Mouse (Mus musculus) hindbrain, embryonic 15.5 days (tissue): Measurements from ENCODE around the gene Ptpn11. TPM values are rescaled to one million over a fixed set of nuclear protein-coding genes. Genes with fewer than 3 reads are reported as not detected.
"Not testable (repeated sequence)": the region's sequence is repeated elsewhere in the genome, so short reads cannot be mapped to it uniquely, and the experiment has no call there.

ENCODE experiments used
- ATAC-seq: fragments of 200-750 bp; cut with Nextera tagmentation; 2 replicates; pipeline ENCODE4 v1.8.0; 2017; ENCODE audit warnings: low read depth, moderate number of reproducible peaks, moderate TSS enrichment; ENCODE audit not compliant: low FRiP score
- H3K27ac ChIP-seq: fragments of 300-500 bp; sonication (generic); replicated peaks from 2 replicates; pipeline ENCODE4 v1.5.1; 2015; ENCODE audit warnings: mild to moderate bottlenecking, inconsistent platforms
- H3K27me3 ChIP-seq: fragments of 300-500 bp; sonication (generic); 2 replicates; pipeline ENCODE4 v1.6.1; 2015; ENCODE audit warnings: control low read depth, inconsistent platforms
- H3K36me3 ChIP-seq: fragments of 300-500 bp; sonication (generic); 2 replicates; pipeline ENCODE4 v1.6.1; 2015; ENCODE audit warnings: control low read depth, inconsistent platforms
- H3K4me1 ChIP-seq: fragments of 300-500 bp; sonication (generic); replicated peaks from 2 replicates; pipeline ENCODE4 v1.6.1; 2015; ENCODE audit warnings: control low read depth, inconsistent platforms
- H3K4me2 ChIP-seq: fragments of 300-500 bp; sonication (generic); 2 replicates; pipeline ENCODE4 v1.6.1; 2015; ENCODE audit warnings: moderate library complexity, mild to moderate bottlenecking, inconsistent platforms
- H3K4me3 ChIP-seq: fragments of 300-500 bp; sonication (generic); 2 replicates; pipeline ENCODE4 v1.5.1; 2015; ENCODE audit warnings: mild to moderate bottlenecking, inconsistent platforms
- H3K9ac ChIP-seq: fragments of 300-500 bp; sonication (generic); 2 replicates; pipeline ENCODE4 v1.6.1; 2015; ENCODE audit warnings: inconsistent platforms
- H3K9me3 ChIP-seq: fragments of 300-500 bp; sonication (generic); 2 replicates; pipeline ENCODE4 v1.6.1; 2016; ENCODE audit warnings: control low read depth, inconsistent platforms
- WGBS: fragments of 180-500 bp; shearing (Covaris S2); methylation state at CpG from one replicate; pipeline ENCODE4 v1.1.7; 2015; 5-methylcytosine and 5-hydroxymethylcytosine counted together
- polyA plus RNA-seq: library from polyadenylated mRNA; unstranded; fragments of >200 nt; fragmentation: Nextera tagmentation; extraction: Ambion mirVana; gene quantifications from 2 replicates; pipeline ENCODE4 v1.2.1, GENCODE M21; 2015

Gene Ptpn11
- polyA plus RNA-seq, 1 experiment from 2014 or later = 20.0 TPM

- Histone ChIP-seq H3K36me3 (peaks cover 67% of the 10 kb centered on the region), H3K27ac (no peak overlapping the region), H3K4me2 (no peak overlapping the region), H3K9me3 (no peaks in the 10 kb centered on the region), H3K4me1 (peaks cover 21% of the 10 kb centered on the region), H3K9ac (no peak overlapping the region), H3K4me3 (no peak overlapping the region), H3K27me3 (no peaks in the 10 kb centered on the region)
- ATAC-seq = no peak
- WGBS = 92% methylated on average over 9 of the region's 9 CpGs
Measured at GRCm38 (mm10) chr5:121209755-121210600, 18.8 kb upstream of the Ptpn11 start.

GRCm38 (mm10) chr5:121206984-121207383, 15.8 kb upstream of the Ptpn11 start:
- Histone ChIP-seq H3K4me3 (no peak overlapping the region), H3K4me2 (no peak overlapping the region), H3K36me3 (peaks cover 62% of the 10 kb centered on the region), H3K9ac (no peak overlapping the region), H3K27me3 (no peaks in the 10 kb centered on the region), H3K4me1 (peaks cover 28% of the 10 kb centered on the region), H3K27ac (no peak overlapping the region), H3K9me3 (no peaks in the 10 kb centered on the region)
- 90% methylated on average over 3 of the region's 3 CpGs for whole genome bisulfite sequencing
- ATAC-seq = no peak

GRCm38 (mm10) chr5:121206540-121206939, 15.3 kb upstream of the Ptpn11 start:
- H3K27ac ChIP-seq = no peak overlapping the region
- H3K27me3 ChIP-seq = no peaks in the 10 kb centered on the region
- H3K4me3 ChIP-seq = no peak overlapping the region
- peaks cover 57% of the 10 kb centered on the region for H3K36me3 ChIP-seq
- no peak overlapping the region for H3K9ac ChIP-seq
- WGBS = 85% methylated on average over 9 of the region's 9 CpGs
- no peaks in the 10 kb centered on the region for H3K9me3 ChIP-seq
- ATAC-seq = no peak
- no peak overlapping the region for H3K4me2 ChIP-seq
- H3K4me1 ChIP-seq = peaks cover 28% of the 10 kb centered on the region

GRCm38 (mm10) chr5:121205537-121206130, 14.4 kb upstream of the Ptpn11 start:
- Histone ChIP-seq H3K36me3 (peaks cover 48% of the 10 kb centered on the region), H3K9ac (peak overlapping the region; percentile 22; the same call in 1 of the 2 replicates), H3K4me2 (peak overlapping the region; percentile 87), H3K4me1 (peaks cover 28% of the 10 kb centered on the region), H3K4me3 (peak overlapping the region; percentile 75; the same call in 1 of the 2 replicates)
- not testable (repeated sequence) for H3K9me3 ChIP-seq, ATAC-seq, H3K27me3 ChIP-seq, H3K27ac ChIP-seq
- 78% methylated on average over 8 of the region's 10 CpGs for WGBS

- Histone ChIP-seq H3K9me3 (no peaks in the 10 kb centered on the region), H3K4me2 (peak within 1 kb of the TSS; percentile 87), H3K9ac (peak within 1 kb of the TSS; percentile 89), H3K36me3 (peaks cover 38% of the 10 kb centered on the region), H3K27me3 (no peaks in the 10 kb centered on the region), H3K4me3 (peak within 1 kb of the TSS; percentile 75), H3K27ac (peak within 1 kb of the TSS; percentile 85), H3K4me1 (peaks cover 28% of the 10 kb centered on the region)
- 1% methylated on average over 52 of the region's 52 CpGs for WGBS
- ATAC-seq = peak; percentile 90
Measured at GRCm38 (mm10) chr5:121204132-121205089, 13.2 kb upstream of the Ptpn11 start, which contains the start of gene Rpl6. TSS of gene Rpl6 (plus strand) at chr5:121204481.

- 0 out of 2 replicates have a peak, but pooled peaks cover 3% of the 10 kb centered on the region for H3K27me3 ChIP-seq
- H3K4me1 ChIP-seq = peaks cover 28% of the 10 kb centered on the region
- H3K9ac ChIP-seq = no peak overlapping the region
- H3K36me3 ChIP-seq = peaks cover 18% of the 10 kb centered on the region
- H3K27ac ChIP-seq = no peak overlapping the region
- H3K9me3 ChIP-seq = no peaks in the 10 kb centered on the region
- WGBS = 75% methylated on average over 1 of the region's 1 CpGs
- no peak overlapping the region for H3K4me3 ChIP-seq
- ATAC-seq = no peak
- no peak overlapping the region for H3K4me2 ChIP-seq
Measured at GRCm38 (mm10) chr5:121202467-121202866, 11.3 kb upstream of the Ptpn11 start.

- 50% methylated on average over 3 of the region's 3 CpGs for WGBS
- peaks cover 25% of the 10 kb centered on the region for H3K4me1 ChIP-seq
- H3K36me3 ChIP-seq = peaks cover 11% of the 10 kb centered on the region
- no peak for ATAC-seq
- H3K27ac ChIP-seq = no peak overlapping the region
- no peak overlapping the region for H3K9ac ChIP-seq
- no peaks in the 10 kb centered on the region for H3K9me3 ChIP-seq
- 0 out of 2 replicates have a peak, but pooled peaks cover 3% of the 10 kb centered on the region for H3K27me3 ChIP-seq
- no peak overlapping the region for H3K4me3 ChIP-seq
- no peak overlapping the region for H3K4me2 ChIP-seq
Measured at GRCm38 (mm10) chr5:121201739-121202138, 10.5 kb upstream of the Ptpn11 start.

- no peak for ATAC-seq
- Histone ChIP-seq H3K27ac (no peak overlapping the region), H3K27me3 (0 out of 2 replicates have a peak, but pooled peaks cover 3% of the 10 kb centered on the region), H3K9ac (no peak overlapping the region), H3K4me1 (no peaks in the 10 kb centered on the region), H3K4me2 (no peak overlapping the region), H3K4me3 (no peak overlapping the region), H3K9me3 (no peaks in the 10 kb centered on the region), H3K36me3 (no peaks in the 10 kb centered on the region)
- 87% methylated on average over 5 of the region's 5 CpGs for WGBS
Measured at GRCm38 (mm10) chr5:121198376-121198775, 7.2 kb upstream of the Ptpn11 start.

- no peak overlapping the region for H3K4me2 ChIP-seq
- 88% methylated on average over 2 of the region's 2 CpGs for WGBS
- H3K9ac ChIP-seq = no peak overlapping the region
- 0 out of 2 replicates have a peak, but pooled peaks cover 3% of the 10 kb centered on the region for H3K27me3 ChIP-seq
- H3K27ac ChIP-seq = no peak overlapping the region
- H3K36me3 ChIP-seq = no peaks in the 10 kb centered on the region
- H3K9me3 ChIP-seq = no peaks in the 10 kb centered on the region
- no peak for ATAC-seq
- no peaks in the 10 kb centered on the region for H3K4me1 ChIP-seq
- no peak overlapping the region for H3K4me3 ChIP-seq
Measured at GRCm38 (mm10) chr5:121197337-121197736, 6.1 kb upstream of the Ptpn11 start.

- no peak for ATAC-seq
Measured at GRCm38 (mm10) chr5:121196764-121197163, 5.6 kb upstream of the Ptpn11 start.

GRCm38 (mm10) chr5:121194173-121194572, 3.0 kb upstream of the Ptpn11 start:
- peaks cover 20% of the 10 kb centered on the region for H3K4me1 ChIP-seq
- 22% methylated on average over 1 of the region's 1 CpGs for WGBS
- H3K4me3 ChIP-seq = no peak overlapping the region

More at GRCm38 (mm10) chr5:121196764-121197163, 5.6 kb upstream of the Ptpn11 start:
- H3K27ac ChIP-seq = no peak overlapping the region
- H3K9me3 ChIP-seq = no peaks in the 10 kb centered on the region
- no peaks in the 10 kb centered on the region for H3K36me3 ChIP-seq
- H3K4me3 ChIP-seq = no peak overlapping the region
- H3K27me3 ChIP-seq = 0 out of 2 replicates have a peak, but pooled peaks cover 3% of the 10 kb centered on the region
- no peak overlapping the region for H3K4me2 ChIP-seq
- peaks cover 3% of the 10 kb centered on the region for H3K4me1 ChIP-seq
- 50% methylated on average over 5 of the region's 5 CpGs for WGBS
- H3K9ac ChIP-seq = no peak overlapping the region

More at GRCm38 (mm10) chr5:121194173-121194572, 3.0 kb upstream of the Ptpn11 start:
- no peak overlapping the region for H3K4me2 ChIP-seq
- 0 out of 2 replicates have a peak, but pooled peaks cover 3% of the 10 kb centered on the region for H3K27me3 ChIP-seq
- no peaks in the 10 kb centered on the region for H3K9me3 ChIP-seq
- no peak overlapping the region for H3K27ac ChIP-seq
- H3K36me3 ChIP-seq = no peaks in the 10 kb centered on the region
- no peak overlapping the region for H3K9ac ChIP-seq
- no peak for ATAC-seq
